Mouse (Mus musculus) embryo, embryonic 11 days (tissue): ENCODE data around the gene Myl12a.
"Not testable (repeated sequence)": the region's sequence is repeated elsewhere in the genome, so short reads cannot be mapped to it uniquely, and the experiment has no call there.

Source experiments
- DNase-seq: peaks from one replicate; pipeline ENCODE4 v3.0.0-alpha.2; 2015

The Myl12a gene

GRCm38 (mm10) chr17:70986831-70987660 lies 15.6 kb downstream of the Myl12a start:
- DNase-seq, result no peak

DNA sequence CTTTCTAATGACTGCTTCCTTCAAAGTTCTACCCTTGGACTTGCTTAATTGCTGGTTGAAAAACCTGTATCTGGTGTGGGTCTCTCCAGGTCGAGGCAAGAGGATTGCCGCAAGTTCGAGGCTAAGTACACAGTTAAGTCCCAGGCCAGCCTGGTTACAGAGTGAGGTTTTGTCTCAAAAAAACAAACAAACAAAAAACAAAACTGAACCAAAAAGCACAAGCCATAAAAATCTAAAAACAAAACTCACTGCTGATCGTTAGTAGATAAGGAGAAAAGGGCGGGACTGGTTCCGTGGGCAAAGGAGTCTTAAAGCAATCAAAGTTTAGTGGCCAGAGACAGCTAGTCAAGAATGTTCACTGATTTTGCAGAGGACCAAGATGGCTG lies 16.3 kb downstream of the Myl12a start:
- no peak for DNase-seq

- DNase-seq, result no peak
Observed at GRCm38 (mm10) chr17:70985501-70986354, 16.9 kb downstream of the Myl12a start.

- no peak for DNase-seq
Observed at GRCm38 (mm10) chr17:70979345-70980223, 23.1 kb downstream of the Myl12a start.

DNA sequence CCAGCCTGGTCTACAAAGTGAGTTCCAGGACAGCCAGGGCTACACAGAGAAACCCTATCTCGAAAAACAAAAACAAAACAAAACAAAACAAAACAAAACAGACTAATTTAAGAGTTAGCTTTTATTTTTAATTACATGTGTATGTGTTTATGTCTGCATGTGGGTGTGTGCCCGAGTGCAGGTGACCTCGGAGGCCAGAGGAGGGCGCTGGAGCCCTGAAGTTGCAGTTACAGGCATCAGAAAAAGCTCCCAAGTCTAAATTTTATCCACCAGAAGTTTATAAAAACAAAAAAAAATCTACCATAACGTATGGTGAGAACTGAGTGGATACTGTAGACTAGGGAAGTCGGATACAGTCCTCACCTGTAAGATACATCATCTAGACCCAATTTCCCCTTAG lies 24.9 kb downstream of the Myl12a start:
- DNase-seq, result no peak

DNA sequence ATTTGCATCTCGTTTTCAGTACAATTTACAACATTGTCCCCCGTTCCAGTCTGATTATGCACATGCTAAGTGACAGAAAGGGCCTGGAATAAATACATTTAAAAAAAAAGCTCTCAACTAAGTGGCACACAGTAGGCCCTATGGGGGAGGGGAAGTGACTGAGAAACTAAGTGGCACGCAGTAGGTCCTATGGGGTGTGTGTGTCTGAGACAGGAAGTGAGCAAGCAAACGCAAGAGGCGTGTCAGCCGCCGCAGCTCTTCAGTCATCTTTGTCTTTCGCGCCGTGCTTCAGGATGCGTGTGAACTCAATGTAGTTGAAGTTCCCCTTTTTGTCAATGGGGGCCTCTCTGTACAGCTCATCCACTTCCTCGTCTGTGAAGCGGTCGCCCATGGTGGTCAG lies 28.6 kb downstream of the Myl12a start:
- DNase-seq, result not testable (repeated sequence)

- DNase-seq, result no peak
Observed at GRCm38 (mm10) chr17:70973398-70973797, 29.3 kb downstream of the Myl12a start.

DNA sequence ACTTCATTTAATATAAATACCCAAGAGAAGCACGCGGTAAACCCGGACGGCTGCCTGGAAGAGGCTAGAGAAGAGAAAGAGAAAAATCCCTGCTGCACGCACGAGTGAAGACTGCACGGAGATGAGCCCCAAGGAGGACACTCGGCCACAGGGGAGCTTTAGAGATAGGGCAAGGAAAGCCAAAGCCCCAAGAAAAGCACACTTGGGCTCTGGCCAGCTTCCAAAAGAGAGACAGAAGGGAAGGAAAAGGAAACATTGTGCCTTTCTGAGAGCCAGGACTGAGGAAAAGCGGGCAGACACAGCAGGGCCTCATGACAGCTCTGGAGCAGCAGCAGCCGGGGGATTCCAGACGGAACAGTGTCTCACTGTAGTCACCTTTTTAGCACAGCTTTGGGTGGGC lies 31.5 kb downstream of the Myl12a start:
- DNase-seq, result no peak

GRCm38 (mm10) chr17:70968606-70969191 lies 34.0 kb downstream of the Myl12a start:
- DNase-seq, result peak; percentile 80

GRCm38 (mm10) chr17:70967646-70968045 lies 35.0 kb downstream of the Myl12a start:
- no peak for DNase-seq

DNA sequence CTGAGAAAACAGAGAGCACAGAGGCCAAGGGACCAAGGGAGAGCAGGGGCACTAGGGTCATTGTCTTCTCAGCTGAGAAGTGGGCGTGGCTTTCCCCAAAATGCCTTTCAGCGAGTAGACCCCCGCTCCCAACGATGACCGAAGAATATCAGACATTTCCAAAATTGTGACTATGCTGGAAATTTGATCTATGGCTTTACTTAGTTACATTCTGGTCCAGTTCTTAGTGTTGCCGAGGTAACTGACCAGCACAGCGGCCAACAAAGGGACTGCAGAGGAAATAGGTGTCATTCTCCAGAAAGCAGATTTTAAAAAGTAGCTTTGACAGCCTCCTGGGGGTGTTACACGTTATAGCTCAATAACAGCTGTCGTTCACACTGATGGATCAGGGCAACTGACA lies 35.5 kb downstream of the Myl12a start:
- DNase-seq, result peak; percentile 28

DNA sequence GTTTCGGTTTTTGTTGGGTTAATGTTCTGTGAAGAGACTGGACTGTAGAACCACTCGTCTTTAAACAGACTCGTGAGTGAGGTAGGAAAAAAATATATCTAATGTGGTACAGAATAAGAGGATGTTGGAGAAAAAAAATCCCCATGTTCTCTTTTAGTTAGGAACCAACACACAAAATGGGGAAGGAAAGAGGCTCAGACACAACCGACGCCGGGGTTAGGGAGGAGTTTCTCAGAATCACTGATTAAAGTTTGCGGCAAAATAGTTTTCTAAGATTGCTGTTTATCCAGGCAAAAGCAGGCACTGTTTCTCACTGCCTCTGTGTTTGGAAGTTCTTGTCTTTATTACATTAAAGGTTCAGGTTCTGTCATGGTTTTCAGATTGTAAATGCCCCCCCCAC lies 36.6 kb downstream of the Myl12a start:
- no peak for DNase-seq

GRCm38 (mm10) chr17:70965281-70965680 lies 37.4 kb downstream of the Myl12a start:
- no peak for DNase-seq

DNA sequence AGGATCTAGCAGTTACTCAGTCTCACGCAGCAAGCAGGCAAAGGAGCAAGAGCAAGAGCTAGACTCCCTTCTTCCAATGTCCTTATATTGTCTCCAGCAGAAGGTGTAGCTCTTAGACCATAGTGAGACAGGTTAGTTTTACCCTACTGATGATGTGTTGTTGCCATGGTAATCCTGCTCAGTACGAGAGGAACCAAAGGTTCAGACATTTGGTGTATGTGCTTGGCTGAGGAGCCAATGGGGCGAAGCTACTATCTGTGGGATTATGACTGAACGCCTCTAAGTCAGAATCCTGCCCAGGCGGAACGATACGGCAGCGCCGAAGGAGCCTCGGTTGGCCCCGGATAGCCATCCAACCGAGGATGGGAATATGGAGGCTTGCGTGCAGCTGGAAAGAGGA lies 39.1 kb downstream of the Myl12a start:
- DNase-seq, result not testable (repeated sequence)

- no peak for DNase-seq
Observed at GRCm38 (mm10) chr17:70951266-70951665, 51.4 kb downstream of the Myl12a start.

DNA sequence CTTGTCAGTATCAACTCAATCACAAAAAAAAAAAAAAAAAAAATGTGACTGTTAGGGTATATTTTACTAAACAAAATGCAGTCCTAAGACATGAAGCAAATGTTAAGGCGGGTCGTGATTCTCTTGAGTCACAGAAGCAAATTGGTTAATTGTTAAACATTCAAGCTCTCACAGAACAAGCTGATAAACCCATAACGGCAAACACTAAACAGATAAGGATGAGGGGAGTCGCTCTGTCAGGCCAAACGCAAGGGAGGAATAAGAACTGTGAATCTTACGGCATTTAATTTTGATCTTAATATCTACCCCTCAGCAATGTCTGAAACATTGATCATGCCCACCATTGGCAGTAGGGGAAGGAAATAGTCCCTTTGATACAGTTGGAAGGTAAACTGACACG lies 53.5 kb downstream of the Myl12a start:
- DNase-seq, result no peak

GRCm38 (mm10) chr17:70948721-70949120 lies 54.0 kb downstream of the Myl12a start:
- DNase-seq, result no peak

GRCm38 (mm10) chr17:70943779-70944178 lies 58.9 kb downstream of the Myl12a start:
- no peak for DNase-seq
